Mouse (Mus musculus) G1E (cell line): ENCODE data around the gene Prdx6.

Source experiments
- CTCF ChIP-seq: IDR thresholded peaks from 2 replicates; pipeline ENCODE4 v1.5.1; 2012; ENCODE audit warnings: low read depth, low read length, inconsistent platforms, mixed read lengths
- GATA1 ChIP-seq: IDR thresholded peaks from 2 replicates; pipeline ENCODE4 v1.6.1; 2012; ENCODE audit warnings: borderline replicate concordance, low read length, inconsistent platforms, mixed read lengths
- GATA2 ChIP-seq: IDR thresholded peaks from 2 replicates; pipeline ENCODE4 v1.6.1; 2012; ENCODE audit warnings: low read depth, low read length, inconsistent platforms, borderline replicate concordance
- POLR2AphosphoS5 ChIP-seq: IDR thresholded peaks from 2 replicates; pipeline ENCODE4 v1.6.1; 2012; ENCODE audit warnings: low read depth, low read length, inconsistent platforms; ENCODE audit not compliant: insufficient replicate concordance
- TAL1 ChIP-seq: conservative IDR thresholded peaks from 2 replicates; pipeline ENCODE4 v1.6.1; 2012; ENCODE audit warnings: low read depth, low read length, inconsistent platforms, mixed read lengths

DNA sequence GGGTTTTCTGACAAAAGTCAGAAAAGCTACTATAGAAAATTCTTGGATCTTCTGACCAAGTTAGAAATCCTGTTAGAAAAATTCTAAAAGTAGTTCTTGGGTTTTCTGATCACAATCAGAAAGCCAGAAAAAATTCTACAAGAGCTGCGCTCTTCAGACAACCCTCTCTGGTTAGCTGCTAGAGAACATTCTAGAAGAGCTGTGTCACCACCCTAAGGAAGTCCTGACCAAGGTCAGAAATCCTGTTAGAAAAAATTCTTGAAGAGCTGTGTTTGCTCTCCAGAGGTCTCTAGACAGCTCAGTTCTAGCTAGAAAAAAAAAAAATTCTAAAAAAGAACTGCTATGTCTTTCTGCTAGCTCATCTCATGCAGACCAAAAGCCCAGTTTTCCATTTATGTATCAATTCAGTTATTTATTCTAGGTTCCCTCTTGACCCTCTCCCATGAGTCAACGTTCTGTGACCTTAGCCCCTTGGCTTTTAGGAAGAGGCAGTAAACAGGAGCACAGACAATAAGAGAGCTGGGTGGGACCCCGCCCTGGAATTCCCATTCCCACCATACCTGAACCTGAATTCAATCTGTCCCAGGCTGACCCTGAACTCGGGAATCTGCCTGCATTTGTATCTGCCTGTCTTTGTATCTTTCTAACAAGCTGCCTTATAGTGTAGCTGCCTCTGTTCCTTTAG is 19.9 kb upstream of the Prdx6 start:
- TF ChIP-seq CTCF (no peak), GATA1 (no peak), POLR2AphosphoS5 (no peak), TAL1 (no peak), GATA2 (no peak)
